Mouse (Mus musculus) ovary, postnatal 36 days (tissue): ENCODE data around the gene Dync2li1.
A peak's percentile ranks its signal among the peaks of the same experiment; 100 is the strongest.

Experiments
- DNase-seq: peaks from one replicate; pipeline ENCODE4 v3.0.0; 2022; ENCODE audit warnings: low spot score, mixed read lengths

The Dync2li1 gene

DNA sequence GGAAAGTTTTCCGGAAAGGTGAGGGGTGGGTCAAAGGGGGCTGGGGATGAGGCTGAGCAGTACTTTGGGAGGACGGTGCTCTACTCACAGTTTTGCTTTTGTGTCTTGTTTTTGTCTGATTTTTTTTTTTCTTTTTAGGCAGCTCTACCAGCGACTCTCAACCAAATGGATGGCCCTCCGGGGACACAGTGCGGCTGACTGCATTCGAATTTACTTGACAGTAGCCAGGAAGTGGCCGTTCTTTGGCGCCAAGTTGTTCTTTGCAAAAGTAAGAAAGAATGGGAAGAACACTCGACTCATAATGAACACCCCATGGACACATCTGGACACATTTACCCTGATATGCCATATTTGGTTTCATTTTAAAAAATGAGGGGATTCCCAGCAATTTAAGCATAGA, 14.8 kb upstream of the Dync2li1 start:
- DNase-seq = no peak

GRCm38 (mm10) chr17:84611971-84612370, 14.3 kb upstream of the Dync2li1 start:
- DNase-seq = no peak

GRCm38 (mm10) chr17:84615811-84616210, 10.5 kb upstream of the Dync2li1 start:
- DNase-seq = peak; percentile 46

DNA sequence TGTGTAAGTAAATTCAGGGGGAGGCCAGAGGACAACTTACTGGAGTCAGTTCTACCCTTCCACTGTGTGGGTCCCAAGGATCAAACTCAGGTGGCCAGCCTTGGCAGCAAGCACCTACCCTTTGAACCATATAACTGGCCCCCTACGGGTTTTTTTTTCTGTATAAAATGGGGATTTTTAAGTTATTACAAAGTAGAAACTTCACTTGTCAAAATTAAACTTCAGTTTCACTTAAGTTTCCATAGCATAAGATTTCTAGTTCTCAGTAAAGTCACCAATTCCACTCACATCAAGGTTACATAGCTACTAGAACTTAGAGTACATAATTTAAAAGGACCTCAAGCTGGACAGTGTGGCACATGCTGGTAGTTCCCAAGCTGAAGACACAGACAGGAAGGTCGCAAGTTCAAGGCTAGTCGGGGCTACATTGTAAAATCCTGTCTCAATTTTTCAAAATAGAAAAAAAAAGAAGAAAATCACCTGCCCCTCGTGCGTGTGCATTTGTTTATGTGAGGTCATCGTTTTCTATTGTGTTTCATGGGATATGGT, 9.7 kb upstream of the Dync2li1 start:
- no peak for DNase-seq

- DNase-seq = no peak
Measured at GRCm38 (mm10) chr17:84617953-84618352, 8.3 kb upstream of the Dync2li1 start.

GRCm38 (mm10) chr17:84619112-84619511, 7.2 kb upstream of the Dync2li1 start:
- DNase-seq = no peak

DNA sequence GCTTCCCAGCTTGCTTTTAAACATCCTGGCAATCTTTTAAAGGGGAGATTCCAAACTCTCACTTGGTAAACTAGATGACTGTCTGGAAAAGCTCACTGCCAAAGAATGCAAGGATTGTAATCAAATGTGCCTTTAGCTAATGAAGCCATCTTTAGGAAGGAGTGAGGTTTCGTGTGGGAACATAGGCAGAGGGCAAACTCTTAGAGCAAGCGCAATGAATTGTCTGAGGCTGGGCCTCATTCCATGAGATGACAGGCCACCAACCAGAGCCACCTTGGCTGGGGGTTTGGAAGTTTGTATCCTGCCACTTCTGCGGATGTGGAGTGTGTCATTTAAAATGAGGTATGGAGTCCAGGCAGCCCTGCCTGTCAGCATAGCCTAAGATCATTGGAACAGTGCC, 6.2 kb upstream of the Dync2li1 start:
- no peak for DNase-seq

DNA sequence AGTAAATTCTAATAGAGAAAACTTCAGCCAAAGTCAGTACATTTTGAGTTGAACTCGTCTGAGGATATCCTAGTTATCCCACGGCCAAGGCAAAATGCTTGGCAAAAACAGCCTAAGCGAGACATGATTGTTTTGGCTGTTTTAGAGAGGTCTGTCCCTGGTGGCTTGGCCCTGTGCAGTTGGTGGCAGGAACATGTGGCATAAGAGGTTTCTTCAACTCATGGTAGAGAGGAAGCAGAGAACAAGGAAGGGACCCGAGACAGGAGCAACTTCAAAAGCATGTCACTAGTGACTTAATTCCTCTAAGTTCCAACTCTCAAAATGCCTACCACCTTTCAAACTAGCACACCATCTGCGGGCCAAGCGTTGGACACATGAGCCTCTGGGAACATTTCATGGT, 5.7 kb upstream of the Dync2li1 start:
- no peak for DNase-seq

DNA sequence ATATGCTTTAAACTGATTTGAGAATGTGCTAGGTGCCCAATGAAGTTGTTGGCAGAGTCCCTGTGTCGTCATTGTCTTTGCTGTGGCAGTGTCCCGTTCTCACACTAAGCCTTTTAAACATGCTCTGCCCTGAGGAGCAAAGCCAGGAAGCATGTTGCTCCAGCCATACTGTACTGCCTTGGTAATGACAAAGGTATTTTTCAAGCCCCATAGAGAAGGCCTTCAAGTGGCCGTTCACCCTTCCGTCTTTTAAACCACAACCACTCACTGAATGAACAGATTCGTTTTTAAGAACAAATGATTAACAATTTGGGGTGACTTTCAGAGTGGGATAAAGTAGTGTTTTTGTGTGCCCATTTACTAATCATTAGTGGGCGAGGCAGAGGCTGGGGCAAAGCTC, 5.1 kb upstream of the Dync2li1 start:
- no peak for DNase-seq

DNA sequence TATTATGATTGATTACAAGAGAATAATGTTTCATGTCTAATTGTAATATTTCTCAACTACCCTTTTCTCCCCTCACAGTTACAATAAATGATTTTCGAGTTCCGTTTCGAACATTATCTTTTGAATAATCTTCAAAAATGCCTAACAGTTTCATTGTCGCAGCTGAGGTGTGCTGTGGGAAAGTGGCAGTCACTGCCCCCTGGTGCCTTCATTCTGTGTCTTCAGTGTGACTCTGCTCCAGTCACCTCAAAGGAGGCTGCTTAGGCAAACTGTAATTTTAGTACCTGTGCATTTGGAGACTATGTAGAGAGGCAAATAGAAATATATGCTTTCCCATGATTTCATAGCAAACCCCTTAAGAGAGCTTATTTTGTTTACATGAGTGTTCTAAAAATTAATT, 4.3 kb upstream of the Dync2li1 start:
- no peak for DNase-seq

DNA sequence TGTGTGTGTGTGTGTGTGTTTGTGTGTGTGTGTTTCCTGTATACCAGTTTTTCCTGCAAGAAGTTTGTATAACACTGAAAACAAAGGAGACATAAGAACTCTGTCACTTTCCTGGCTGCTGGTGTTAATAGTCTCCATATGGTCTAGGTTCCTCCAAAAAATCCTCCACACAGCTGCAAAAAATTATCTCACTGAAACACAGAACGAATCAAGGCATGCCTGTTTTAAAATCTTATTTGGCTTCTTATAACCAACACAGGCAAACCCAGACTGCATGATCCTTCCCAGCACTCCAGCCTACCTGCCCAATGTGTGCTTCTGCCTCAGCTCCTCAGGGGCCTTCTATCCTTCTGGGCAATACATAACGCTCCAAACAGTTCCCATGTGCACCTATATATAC, 3.4 kb upstream of the Dync2li1 start:
- no peak for DNase-seq

GRCm38 (mm10) chr17:84626857-84627305, 585 bp downstream of the Dync2li1 start:
- peak; percentile 26 for DNase-seq

DNA sequence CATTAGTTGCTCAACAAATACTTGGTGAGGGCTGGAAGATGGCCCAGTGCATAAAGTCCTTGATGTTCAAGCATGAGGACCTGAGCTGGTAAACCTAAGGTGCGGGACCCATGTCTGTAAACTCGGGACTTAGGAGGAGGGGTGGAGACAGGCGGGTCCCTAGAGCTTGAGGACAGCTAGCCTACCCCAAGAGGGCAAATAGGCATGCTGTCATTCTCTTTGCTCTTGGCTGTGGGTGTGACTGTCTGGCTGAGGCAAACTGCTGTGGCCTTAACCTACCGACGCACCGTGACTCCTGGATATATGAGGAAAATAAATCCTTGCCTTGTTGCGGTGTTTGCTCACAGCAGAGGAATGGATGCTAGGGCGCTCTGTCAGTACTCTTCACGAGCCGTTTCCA, 1.4 kb downstream of the Dync2li1 start:
- DNase-seq = no peak

GRCm38 (mm10) chr17:84628611-84629010, 2.3 kb downstream of the Dync2li1 start:
- DNase-seq = no peak

- DNase-seq = no peak
Measured at GRCm38 (mm10) chr17:84631836-84632235, 5.5 kb downstream of the Dync2li1 start.

- DNase-seq = no peak
Measured at GRCm38 (mm10) chr17:84633443-84633842, 7.1 kb downstream of the Dync2li1 start.

DNA sequence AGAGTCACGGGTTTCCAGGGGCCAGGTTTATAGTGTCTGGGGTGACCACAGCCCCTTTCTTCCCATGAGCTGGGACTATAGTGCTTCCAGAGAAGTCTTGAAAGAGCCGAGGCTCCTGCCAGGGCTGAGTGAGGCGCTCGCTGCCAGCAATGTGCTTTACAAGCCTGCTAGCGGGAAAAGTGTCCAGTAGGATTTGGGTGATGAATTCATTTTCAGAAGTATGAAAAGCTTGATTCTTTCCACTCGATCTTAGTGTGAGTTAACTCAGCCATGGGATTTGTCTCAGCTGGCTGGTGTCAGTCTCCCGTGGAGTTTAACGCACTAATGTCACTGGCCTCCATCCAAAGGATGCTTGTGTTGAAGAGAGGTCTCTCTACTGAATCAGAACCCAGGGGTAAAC, 10.0 kb downstream of the Dync2li1 start:
- DNase-seq = no peak

- DNase-seq = no peak
Measured at GRCm38 (mm10) chr17:84637971-84638370, 11.7 kb downstream of the Dync2li1 start.

DNA sequence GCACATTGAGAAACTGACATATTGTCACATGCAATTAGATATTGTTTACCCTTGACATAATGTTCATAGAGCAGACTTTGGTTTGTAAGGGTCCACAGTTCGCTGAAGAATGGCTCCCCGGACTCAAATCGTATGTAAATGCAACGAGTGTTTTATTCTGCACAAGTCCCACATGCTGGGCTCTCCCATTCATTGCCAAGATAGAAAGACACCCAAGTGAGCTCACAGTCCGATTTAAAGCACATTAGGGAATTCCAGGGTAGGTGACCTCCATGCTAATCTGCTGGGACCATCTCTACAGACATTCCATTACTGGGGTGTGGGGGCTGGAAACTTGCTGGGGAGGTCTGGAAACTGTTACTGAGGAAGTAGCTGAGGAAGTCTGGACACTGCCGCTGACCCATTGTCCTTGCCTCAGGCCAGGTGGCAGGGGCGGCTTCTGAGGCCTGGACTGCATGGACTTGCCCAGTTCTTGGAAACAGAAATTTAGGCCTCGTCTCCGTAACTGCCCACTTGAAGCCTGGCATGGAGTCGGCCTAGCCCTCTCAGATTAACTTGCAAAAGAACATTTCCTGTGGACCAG, 13.6 kb downstream of the Dync2li1 start:
- DNase-seq = no peak

DNA sequence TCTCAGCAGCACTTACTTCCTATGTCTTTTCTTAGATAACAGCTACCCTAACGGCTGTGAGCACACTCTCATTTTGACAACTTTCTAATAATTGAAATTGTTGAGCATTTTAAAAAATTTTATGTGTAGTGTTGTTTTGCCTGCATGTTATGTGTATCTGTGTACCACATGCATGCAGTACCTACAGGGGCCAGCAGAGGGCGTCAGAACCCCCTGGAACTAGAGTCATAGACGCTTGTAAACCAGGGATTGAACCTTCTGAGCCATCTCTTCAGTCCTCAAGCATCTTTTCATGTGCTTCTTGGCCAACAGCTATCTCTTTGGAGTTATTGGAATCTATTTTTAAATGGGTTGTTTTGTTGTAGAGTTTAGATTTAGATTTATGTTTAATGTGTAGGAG, 15.6 kb downstream of the Dync2li1 start:
- DNase-seq = peak; percentile 34

- no peak for DNase-seq
Measured at GRCm38 (mm10) chr17:84642324-84642723, 16.0 kb downstream of the Dync2li1 start.

DNA sequence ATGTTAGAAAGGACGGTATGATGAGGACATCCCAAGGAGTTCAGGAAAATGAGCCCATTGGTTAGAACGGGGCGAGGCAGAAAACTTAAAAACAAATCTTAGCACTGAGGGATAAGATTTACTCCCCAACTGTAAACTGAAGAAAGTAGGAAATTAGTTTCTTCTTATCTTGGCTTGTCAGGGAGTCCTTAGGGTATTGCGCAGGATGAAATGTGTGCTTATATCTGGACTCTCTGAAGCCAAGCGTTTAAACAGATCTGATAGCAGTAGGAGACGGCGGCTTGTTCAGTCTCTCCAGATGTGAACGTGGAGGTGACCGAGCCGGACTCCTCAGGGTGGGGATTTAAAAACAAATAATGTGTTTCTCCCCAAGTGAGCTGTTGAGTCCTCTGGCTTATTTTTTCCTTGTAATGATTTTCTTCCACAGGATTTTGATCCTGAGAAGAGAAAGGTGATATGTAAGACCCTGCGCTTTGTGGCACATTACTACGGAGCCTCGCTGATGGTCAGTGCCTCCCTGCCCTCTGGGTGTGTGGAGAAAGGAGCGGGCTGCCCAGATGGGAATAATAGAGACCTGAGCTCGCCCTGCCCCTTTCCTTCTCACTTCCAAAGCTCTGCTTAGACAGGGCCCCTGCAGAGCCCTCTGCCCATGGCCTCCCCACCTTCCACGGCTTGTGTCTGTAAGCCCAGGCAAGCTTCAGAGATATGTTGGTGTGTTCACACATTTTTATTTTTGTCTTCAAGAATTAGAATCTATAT, 18.2 kb downstream of the Dync2li1 start:
- no peak for DNase-seq

DNA sequence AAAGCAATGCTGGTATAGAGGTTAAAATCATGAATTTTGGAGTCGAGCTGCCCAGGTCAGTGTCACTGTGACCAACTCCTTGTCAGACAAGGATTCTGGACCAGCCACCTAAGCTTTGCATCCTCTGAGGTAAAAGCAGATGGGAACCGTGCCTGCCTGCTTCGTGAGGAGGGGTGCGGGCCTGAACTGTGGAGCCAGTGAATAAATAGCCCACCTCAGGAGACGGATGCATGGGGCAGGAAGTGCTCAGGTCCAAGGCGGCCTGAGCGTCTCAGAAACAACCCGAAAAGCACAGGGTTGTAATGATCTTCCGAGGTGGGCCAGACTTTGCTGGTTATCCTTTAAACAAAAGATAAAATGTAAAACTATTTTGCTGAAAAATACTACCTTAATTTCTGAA, 18.8 kb downstream of the Dync2li1 start:
- no peak for DNase-seq

DNA sequence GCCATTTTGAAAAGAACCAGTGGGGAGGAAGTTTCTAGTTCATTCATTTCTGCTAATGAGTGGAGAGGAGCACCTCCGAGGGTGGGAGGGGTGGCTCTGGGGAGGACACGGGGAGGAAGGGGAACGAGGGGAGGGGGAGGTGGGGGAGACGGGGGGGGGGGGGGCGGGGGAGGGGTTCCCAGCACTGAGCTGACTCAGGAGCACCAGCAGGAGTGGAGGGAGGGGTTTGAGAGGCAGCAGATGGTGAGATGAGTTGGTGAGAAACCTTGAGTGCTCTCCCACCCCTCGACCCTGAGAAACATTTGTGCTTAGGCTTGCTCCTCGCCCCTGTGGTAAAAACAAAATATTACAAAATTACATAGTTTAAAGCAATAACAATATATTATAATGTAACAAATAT, 19.6 kb downstream of the Dync2li1 start:
- DNase-seq = no peak
